Mouse (Mus musculus) urinary bladder, postnatal 4 days (tissue): ENCODE measurements around the gene Ttc12.

Source experiments
- DNase-seq, 2 experiments: peaks; one replicate each; pipeline ENCODE4 v3.0.0; 2021 to 2022; ENCODE audit warnings: low spot score in 2 of 2

The Ttc12 gene

DNA sequence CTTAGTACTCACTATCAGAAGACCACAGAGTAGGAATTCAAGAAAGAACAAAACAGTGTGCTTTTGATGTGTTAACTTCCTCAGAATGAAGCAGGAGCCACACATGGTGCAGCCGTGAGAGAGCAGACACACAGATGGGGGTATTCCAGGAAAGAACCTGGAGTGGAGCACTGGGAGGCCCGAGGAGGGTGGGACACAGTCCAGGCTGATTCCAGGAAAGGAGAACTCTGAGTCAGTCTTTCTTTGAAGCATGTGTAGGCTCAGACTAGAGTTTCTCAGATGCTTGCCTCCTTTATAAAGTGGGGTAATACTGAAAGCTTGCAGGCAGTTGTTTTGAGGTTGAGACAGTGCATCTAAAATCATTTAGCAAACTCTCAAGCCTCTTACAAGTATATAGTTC, 93.8 kb downstream of the Ttc12 start:
- no peak for DNase-seq
